Mouse (Mus musculus) heart, adult 2 months (tissue): ENCODE results near the gene Gm10203.

Source experiments
- CTCF ChIP-seq: fragments of 200-600 bp; IDR thresholded peaks from 2 replicates; pipeline ENCODE4 v1.8.1; 2022; ENCODE audit warnings: antibody characterized with exemption, mild to moderate bottlenecking, moderate library complexity
- POLR2A ChIP-seq: fragments of 200-500 bp; IDR thresholded peaks from 2 replicates; pipeline ENCODE4 v1.6.1; 2011; ENCODE audit warnings: mild to moderate bottlenecking, low read depth, low read length, control low read depth; ENCODE audit not compliant: insufficient read depth

DNA sequence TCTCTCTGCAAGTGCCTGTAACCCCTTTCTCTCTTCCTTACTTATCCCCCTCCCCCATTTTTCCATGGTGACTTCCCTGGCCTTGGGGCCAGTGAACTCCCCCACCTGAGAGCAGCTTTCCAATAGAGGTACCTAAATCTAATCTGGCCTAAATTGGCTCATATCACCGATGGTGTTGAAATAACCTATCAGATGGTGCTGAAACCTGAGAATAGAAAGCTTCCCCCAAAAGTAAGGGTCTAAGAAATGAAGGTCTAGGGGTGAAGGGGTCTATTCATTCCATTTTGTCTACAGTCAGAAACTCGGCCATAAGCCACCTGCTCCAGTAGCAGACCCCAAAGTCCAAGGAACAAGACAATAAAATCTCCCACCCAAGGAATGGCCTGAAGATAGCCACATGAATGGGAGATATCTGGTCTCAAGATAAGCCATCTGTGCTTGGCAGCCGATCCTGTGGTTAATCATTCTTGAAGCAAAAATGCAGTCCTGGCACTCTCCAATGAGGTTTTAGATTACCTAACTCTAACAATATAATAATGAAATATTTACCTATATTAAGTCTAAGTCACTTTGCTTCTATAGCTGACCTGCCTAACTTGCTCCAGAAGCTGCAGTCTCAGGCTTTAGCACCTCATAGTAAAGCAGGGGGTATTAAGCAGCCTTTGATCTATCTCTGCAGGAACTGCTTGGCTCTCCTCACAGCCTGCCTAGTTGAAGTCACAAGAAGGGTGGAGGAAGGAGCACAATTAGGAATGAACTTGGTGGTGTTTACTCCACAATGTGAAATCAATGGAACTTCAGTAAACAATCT lies 25.3 kb downstream of the Gm10203 start:
- TF ChIP-seq POLR2A (no peak), CTCF (no peak)
